Mouse (Mus musculus): ENCODE measurements at regions not wholly inside any gene's neighbourhood (a gene's known extent, or its start where the extent isn't known, plus 50 kb on each side); places are given as distances from the start of the nearest gene placed in this dataset.
"Not testable (repeated sequence)": the region's sequence is repeated elsewhere in the genome, so short reads cannot be mapped to it uniquely, and the experiment has no call there.

DNA sequence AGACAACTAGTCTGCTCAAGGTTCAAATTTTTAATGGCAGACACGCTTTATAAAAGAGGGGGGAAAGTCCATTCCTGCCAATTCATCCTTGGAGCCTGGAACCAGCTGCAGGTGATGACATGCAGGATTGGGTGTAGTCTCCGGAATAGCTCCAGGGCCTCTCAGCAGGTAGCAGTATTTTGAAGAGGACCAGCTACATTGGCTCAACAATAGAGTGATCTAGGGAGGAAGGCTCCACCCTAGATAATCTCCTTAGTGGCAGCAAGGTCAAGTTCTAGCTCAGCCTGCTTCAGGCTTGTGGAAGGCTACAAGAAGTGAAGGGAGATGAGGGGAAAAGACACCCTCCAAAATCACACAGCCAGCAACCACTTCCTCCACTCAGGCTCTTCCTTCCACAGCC lies 1405.1 kb downstream of the 4930444P10Rik start:
- not testable (repeated sequence) for TF ChIP-seq CTCF (IDR thresholded peaks at IDR 0.05; ENCODE audit: borderline replicate concordance, extremely low read depth, insufficient read depth, insufficient read length); POLR2A (IDR thresholded peaks at IDR 0.05; ENCODE audit: borderline replicate concordance, extremely low read depth, insufficient read depth, insufficient read length, poor library complexity, severe bottlenecking)

Measured in brain, embryonic 14.5 days (tissue).